Mouse (Mus musculus) liver, embryonic 14.5 days (tissue): ENCODE measurements around the gene Lbp. TPM values are rescaled to one million over a fixed set of nuclear protein-coding genes. Genes with fewer than 3 reads are reported as not detected.

Experiments
- ATAC-seq: fragments of 200-750 bp; cut with Nextera tagmentation; 2 replicates; pipeline ENCODE4 v1.8.0; 2017; ENCODE audit warnings: moderate number of reproducible peaks, mild to moderate bottlenecking, moderate library complexity; ENCODE audit not compliant: insufficient read depth
- DNase-seq, 3 experiments: peaks; one replicate each; pipeline ENCODE4 v3.0.0-alpha.2; 2012 to 2013; ENCODE audit warnings: low read depth in 3 of 3, low spot score in 3 of 3
- H3K27ac ChIP-seq: fragments of 300-500 bp; sonication (generic); 2 replicates; pipeline ENCODE4 v1.5.1; 2014; ENCODE audit warnings: moderate library complexity, mild to moderate bottlenecking, control low read depth, inconsistent platforms
- H3K27me3 ChIP-seq: fragments of 300-500 bp; sonication (generic); 2 replicates; pipeline ENCODE4 v1.6.1; 2014; ENCODE audit warnings: mild to moderate bottlenecking, low read length, moderate library complexity; ENCODE audit not compliant: control insufficient read depth, insufficient read depth
- H3K36me3 ChIP-seq: fragments of 300-500 bp; sonication (generic); replicated peaks from 2 replicates; pipeline ENCODE4 v1.6.1; 2014; ENCODE audit warnings: low read depth; ENCODE audit not compliant: control insufficient read depth, insufficient read depth
- H3K4me1 ChIP-seq, 2 experiments: fragments of 200-500 bp in 1 of 2; fragments of 300-500 bp in 1 of 2; sonication (generic) in 1 of 2; replicated peaks; 2 replicates each; pipeline ENCODE4 v1.6.1; 2012 to 2014; ENCODE audit warnings: antibody characterized with exemption in 1 of 2, inconsistent platforms in 1 of 2, low read length in 1 of 2; ENCODE audit not compliant: control insufficient read depth in 2 of 2, insufficient read depth in 2 of 2
- H3K4me2 ChIP-seq: fragments of 300-500 bp; sonication (generic); 2 replicates; pipeline ENCODE4 v1.6.1; 2014; ENCODE audit warnings: low read depth, mild to moderate bottlenecking, control low read depth, moderate library complexity
- H3K4me3 ChIP-seq, 2 experiments: fragments of 200-500 bp in 1 of 2; fragments of 300-500 bp in 1 of 2; sonication (generic) in 1 of 2; 2 replicates each; pipeline ENCODE4 v1.5.1; 2012 to 2014; ENCODE audit warnings: low read depth in 2 of 2, low read length in 2 of 2, mild to moderate bottlenecking in 2 of 2, control low read depth in 1 of 2, inconsistent platforms in 1 of 2, moderate library complexity in 1 of 2; ENCODE audit not compliant: insufficient read depth in 1 of 2
- H3K9ac ChIP-seq: fragments of 300-500 bp; sonication (generic); replicated peaks from 2 replicates; pipeline ENCODE4 v1.6.1; 2014; ENCODE audit warnings: mild to moderate bottlenecking, control low read depth, moderate library complexity
- H3K9me3 ChIP-seq: fragments of 300-500 bp; sonication (generic); 2 replicates; pipeline ENCODE4 v1.6.1; 2016; ENCODE audit warnings: low read length, mixed read lengths; ENCODE audit not compliant: control insufficient read depth
- CTCF ChIP-seq: IDR thresholded peaks from 2 replicates; pipeline ENCODE4 v1.5.1; 2016; ENCODE audit warnings: antibody characterized with exemption, low read depth, control low read depth
- EP300 ChIP-seq: IDR thresholded peaks from 2 replicates; pipeline ENCODE4 v1.6.1; 2016; ENCODE audit warnings: antibody characterized with exemption, low read depth
- WGBS: fragments of 180-500 bp; shearing (Covaris S2); extraction: QIAGEN DNeasy Blood & Tissue Kit; methylation state at CpG from one replicate; pipeline ENCODE4 v1.1.7; 2014; ENCODE audit not compliant: insufficient replicate concordance; 5-methylcytosine and 5-hydroxymethylcytosine counted together
- polyA plus RNA-seq, 2 experiments: library from polyadenylated mRNA; depleted of rRNA in 1 of 2; stranded (reverse) in 1 of 2; unstranded in 1 of 2; fragments of >200 nt; fragmentation: Nextera tagmentation in 1 of 2; extraction: Ambion mirVana in 1 of 2; gene quantifications; 2 replicates each; pipeline versions ENCODE4 v1.2.1 to v1.2.3; 2012 to 2014

Lbp gene
- polyA plus RNA-seq, 2 experiments, result 22.9 to 31.6 TPM

GRCm38 (mm10) chr2:158284571-158284970 lies 21.7 kb upstream of the Lbp start:
- Histone ChIP-seq H3K9ac (no peak overlapping the region), H3K4me3 (no peak overlapping the region), H3K27ac (no peak overlapping the region), H3K9me3 (no peaks in the 10 kb centered on the region), H3K27me3 (no peaks in the 10 kb centered on the region), H3K36me3 (no peaks in the 10 kb centered on the region), H3K4me2 (no peak overlapping the region), H3K4me1 (no peaks in the 10 kb centered on the region; a peak in 1 of 4 replicates)
- ATAC-seq, result no peak
- peak in 2 of 3 experiments; percentile 22 to 24 for DNase-seq
- TF ChIP-seq CTCF (peak; percentile 92), EP300 (no peak)
- 15% methylated on average over 11 of the region's 11 CpGs for WGBS

- Histone ChIP-seq H3K27me3 (no peaks in the 10 kb centered on the region), H3K9ac (no peak overlapping the region), H3K4me3 (no peak overlapping the region), H3K4me2 (no peak overlapping the region; the same call in 1 of the 2 replicates), H3K36me3 (no peaks in the 10 kb centered on the region), H3K9me3 (no peaks in the 10 kb centered on the region), H3K4me1 (no peaks in the 10 kb centered on the region; a peak in 1 of 4 replicates), H3K27ac (no peak overlapping the region)
- 64% methylated on average over 6 of the region's 6 CpGs for WGBS
- ATAC-seq (no peak), DNase-seq (peak in 1 of 3 experiments; percentile 22)
- TF ChIP-seq CTCF (no peak), EP300 (no peak)
Measured at GRCm38 (mm10) chr2:158285655-158286054, 20.6 kb upstream of the Lbp start.

GRCm38 (mm10) chr2:158295700-158296099 lies 10.6 kb upstream of the Lbp start:
- H3K4me1 ChIP-seq, result no peaks in the 10 kb centered on the region
- WGBS, result 43% methylated on average over 9 of the region's 9 CpGs
- H3K36me3 ChIP-seq, result no peaks in the 10 kb centered on the region
- H3K27me3 ChIP-seq, result no peaks in the 10 kb centered on the region
- ATAC-seq (no peak), DNase-seq (no peak)
- H3K4me2 ChIP-seq, result no peak overlapping the region
- H3K27ac ChIP-seq, result no peak overlapping the region
- H3K4me3 ChIP-seq, result no peak overlapping the region
- TF ChIP-seq CTCF (no peak), EP300 (no peak)
- H3K9me3 ChIP-seq, result no peaks in the 10 kb centered on the region
- no peak overlapping the region for H3K9ac ChIP-seq

- no peak for ATAC-seq
- no peaks in the 10 kb centered on the region for H3K9me3 ChIP-seq
- no peaks in the 10 kb centered on the region; a peak in 1 of 4 replicates for H3K4me1 ChIP-seq
- H3K4me3 ChIP-seq, result no peak overlapping the region
- H3K27me3 ChIP-seq, result no peaks in the 10 kb centered on the region
- H3K36me3 ChIP-seq, result no peaks in the 10 kb centered on the region
- H3K27ac ChIP-seq, result no peak overlapping the region
- no peak overlapping the region for H3K4me2 ChIP-seq
- DNase-seq, result no peak
- TF ChIP-seq EP300, result no peak
- TF ChIP-seq CTCF, result no peak
- no peak overlapping the region for H3K9ac ChIP-seq
- WGBS, result 56% methylated on average over 3 of the region's 3 CpGs
Measured at GRCm38 (mm10) chr2:158299203-158299602, 7.1 kb upstream of the Lbp start.

GRCm38 (mm10) chr2:158299731-158300130 lies 6.6 kb upstream of the Lbp start:
- 59% methylated on average over 4 of the region's 4 CpGs for WGBS
- no peak for DNase-seq
- TF ChIP-seq CTCF (no peak), EP300 (no peak)

More at GRCm38 (mm10) chr2:158299731-158300130, 6.6 kb upstream of the Lbp start:
- H3K27me3 ChIP-seq, result no peaks in the 10 kb centered on the region
- no peaks in the 10 kb centered on the region; the same call in 1 of the 2 replicates for H3K9me3 ChIP-seq
- H3K36me3 ChIP-seq, result no peaks in the 10 kb centered on the region
- no peak overlapping the region for H3K4me3 ChIP-seq
- H3K4me1 ChIP-seq, result no peaks in the 10 kb centered on the region; a peak in 1 of 4 replicates
- no peak overlapping the region for H3K4me2 ChIP-seq
- no peak for ATAC-seq
- H3K27ac ChIP-seq, result no peak overlapping the region
- H3K9ac ChIP-seq, result no peak overlapping the region
